Mouse (Mus musculus): ENCODE results near the gene Tlk2.

DNA sequence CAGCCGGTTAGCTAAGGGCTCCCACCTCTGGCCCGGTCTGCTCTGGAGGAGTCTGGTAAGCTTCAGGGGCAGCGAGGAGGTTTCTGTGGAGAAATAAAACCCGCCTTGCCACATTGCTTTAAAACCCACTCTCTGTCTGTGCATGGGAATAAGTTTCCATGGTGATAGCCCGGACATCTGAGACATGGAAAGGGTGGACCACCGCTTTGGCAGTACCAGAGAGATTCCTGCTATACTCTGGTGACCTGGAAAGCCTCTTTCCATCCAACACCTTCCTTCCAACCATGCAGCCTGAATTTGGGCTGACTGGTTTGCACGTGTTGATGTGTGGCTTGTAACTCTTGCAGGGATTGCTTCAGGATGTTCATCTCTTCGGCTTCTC, 135.0 kb downstream of the Tlk2 start:
- no peak for TF ChIP-seq EP300 (optimal IDR thresholded peaks at IDR 0.05)
- TF ChIP-seq CTCF (IDR thresholded peaks at IDR 0.05; ENCODE audit: low read depth), result no peak
